Mouse (Mus musculus) stomach, embryonic 15.5 days (tissue): ENCODE measurements at regions not wholly inside any gene's neighbourhood (a gene's known extent, or its start where the extent isn't known, plus 50 kb on each side); places are given as distances from the start of the nearest gene placed in this dataset.

Source experiments
- ATAC-seq: fragments of 200-750 bp; cut with Nextera tagmentation; 2 replicates; pipeline ENCODE4 v1.8.0; 2017; ENCODE audit warnings: low read depth, moderate number of reproducible peaks, moderate TSS enrichment; ENCODE audit not compliant: insufficient read depth, low FRiP score
- H3K27ac ChIP-seq: fragments of 300-500 bp; sonication (generic); 2 replicates; pipeline ENCODE4 v1.5.1; 2015; ENCODE audit warnings: mild to moderate bottlenecking, inconsistent platforms
- H3K27me3 ChIP-seq: fragments of 300-500 bp; sonication (generic); replicated peaks from 2 replicates; pipeline ENCODE4 v1.6.1; 2015; ENCODE audit warnings: inconsistent platforms
- H3K36me3 ChIP-seq: fragments of 300-500 bp; sonication (generic); 2 replicates; pipeline ENCODE4 v1.6.1; 2015; ENCODE audit warnings: inconsistent platforms
- H3K4me1 ChIP-seq: fragments of 300-500 bp; sonication (generic); 2 replicates; pipeline ENCODE4 v1.6.1; 2015; ENCODE audit warnings: inconsistent platforms
- H3K4me2 ChIP-seq: fragments of 300-500 bp; sonication (generic); 2 replicates; pipeline ENCODE4 v1.6.1; 2015; ENCODE audit warnings: mild to moderate bottlenecking, inconsistent platforms
- H3K4me3 ChIP-seq: fragments of 300-500 bp; sonication (generic); replicated peaks from 2 replicates; pipeline ENCODE4 v1.5.1; 2015; ENCODE audit warnings: inconsistent platforms
- H3K9ac ChIP-seq: fragments of 300-500 bp; sonication (generic); 2 replicates; pipeline ENCODE4 v1.6.1; 2015; ENCODE audit warnings: inconsistent platforms
- H3K9me3 ChIP-seq: fragments of 300-500 bp; sonication (generic); 2 replicates; pipeline ENCODE4 v1.6.1; 2016; ENCODE audit warnings: inconsistent platforms
- WGBS: fragments of 180-500 bp; shearing (Covaris S2); methylation state at CpG from one replicate; pipeline ENCODE4 v1.1.7; 2015; 5-methylcytosine and 5-hydroxymethylcytosine counted together

GRCm38 (mm10) chr6:131779954-131780353, 90.1 kb upstream of the Tas2r114 start:
- ATAC-seq = peak; percentile 77; the same call in 1 of the 2 replicates
- Histone ChIP-seq H3K36me3 (no peaks in the 10 kb centered on the region), H3K9ac (no peak overlapping the region), H3K9me3 (no peaks in the 10 kb centered on the region), H3K27me3 (no peaks in the 10 kb centered on the region), H3K4me2 (no peak overlapping the region), H3K4me3 (no peak overlapping the region), H3K27ac (no peak overlapping the region), H3K4me1 (no peaks in the 10 kb centered on the region)
- 70% methylated on average over 1 of the region's 1 CpGs for WGBS
